Mouse (Mus musculus) embryonic fibroblast, embryonic 13.5 days (primary cell): Measurements from ENCODE around the gene Col6a3.

ENCODE experiments used
- CTCF ChIP-seq: IDR thresholded peaks from 2 replicates; pipeline ENCODE4 v1.5.1; 2011; ENCODE audit warnings: mild to moderate bottlenecking, control low read depth, low read length, moderate library complexity, borderline replicate concordance; ENCODE audit not compliant: insufficient read depth
- POLR2A ChIP-seq: IDR thresholded peaks from 2 replicates; pipeline ENCODE4 v1.6.1; 2011; ENCODE audit warnings: low read depth, mild to moderate bottlenecking, control low read depth, low read length, moderate library complexity

- no peak for TF ChIP-seq POLR2A
- no peak for TF ChIP-seq CTCF
Observed at GRCm38 (mm10) chr1:90840250-90840649, 3.5 kb downstream of the Col6a3 start.
